Mouse (Mus musculus): Measurements from ENCODE around the gene Ncoa7. TPM values are rescaled to one million over a fixed set of nuclear protein-coding genes. Genes with fewer than 3 reads are reported as not detected.

Gene Ncoa7
- total and polyA plus RNA-seq, 3 experiments: 1.2 to 4.7 (median 3.4) TPM

- Histone ChIP-seq H3K4me1 (ENCODE audit: control insufficient read depth, insufficient read depth, low read length) (peaks cover 2% of the 10 kb centered on the region), H3K79me2 (replicated peaks; ENCODE audit: control insufficient read depth, insufficient read depth, low read length) (no peaks in the 10 kb centered on the region; the same call in 1 of the 2 replicates), H3K36me3 (ENCODE audit: control insufficient read depth, insufficient read depth, low read length) (no peaks in the 10 kb centered on the region), H3K27me3 (ENCODE audit: control insufficient read depth, insufficient read depth, low read length) (no peaks in the 10 kb centered on the region), H3K9ac (ENCODE audit: low read depth, low read length) (no peak overlapping the region), H3K27ac (no peak overlapping the region), H3K4me3 (no peak overlapping the region)
- no peak for DNase-seq
- no peak for TF ChIP-seq POLR2A (IDR thresholded peaks at IDR 0.05; ENCODE audit: insufficient read depth, low read depth, low read length)
- no peak for TF ChIP-seq EP300 (IDR thresholded peaks at IDR 0.05; ENCODE audit: insufficient read depth, low read depth, low read length)
- no peak for TF ChIP-seq CTCF (IDR thresholded peaks at IDR 0.05)
- intact Hi-C loops (cut with DNase I): no loop called here
- WGBS: 86% methylated on average over 1 of the region's 1 CpGs
These were observed 34.3 kb downstream of the Ncoa7 start for GRCm38 (mm10) chr10:30768820-30769219.

- peaks cover 2% of the 10 kb centered on the region for H3K4me1 ChIP-seq (ENCODE audit: control insufficient read depth, insufficient read depth, low read length)
- DNase-seq: peak; percentile 27 to 56
- WGBS: 75% methylated on average over 3 of the region's 3 CpGs
- H3K27me3 ChIP-seq (ENCODE audit: control insufficient read depth, insufficient read depth, low read length): no peaks in the 10 kb centered on the region
- no peaks in the 10 kb centered on the region for H3K36me3 ChIP-seq (ENCODE audit: control insufficient read depth, insufficient read depth, low read length)
- no peak overlapping the region for H3K9ac ChIP-seq (ENCODE audit: low read depth, low read length)
- no peak overlapping the region for H3K27ac ChIP-seq
- no peak overlapping the region for H3K4me3 ChIP-seq
- H3K79me2 ChIP-seq (replicated peaks; ENCODE audit: control insufficient read depth, insufficient read depth, low read length): no peaks in the 10 kb centered on the region; the same call in 1 of the 2 replicates
- intact Hi-C loops (cut with DNase I): no loop called here
- TF ChIP-seq EP300 (IDR thresholded peaks at IDR 0.05; ENCODE audit: insufficient read depth, low read depth, low read length): no peak
- TF ChIP-seq CTCF (IDR thresholded peaks at IDR 0.05): no peak
- TF ChIP-seq POLR2A (IDR thresholded peaks at IDR 0.05; ENCODE audit: insufficient read depth, low read depth, low read length): no peak
These were observed 34.9 kb downstream of the Ncoa7 start for GRCm38 (mm10) chr10:30768250-30768649.

GRCm38 (mm10) chr10:30763179-30763770 is 39.9 kb downstream of the Ncoa7 start:
- Histone ChIP-seq H3K27ac (no peak overlapping the region), H3K36me3 (ENCODE audit: control insufficient read depth, insufficient read depth, low read length) (no peaks in the 10 kb centered on the region), H3K27me3 (ENCODE audit: control insufficient read depth, insufficient read depth, low read length) (no peaks in the 10 kb centered on the region), H3K4me1 (ENCODE audit: control insufficient read depth, insufficient read depth, low read length) (no peaks in the 10 kb centered on the region), H3K9ac (ENCODE audit: low read depth, low read length) (no peak overlapping the region), H3K79me2 (replicated peaks; ENCODE audit: control insufficient read depth, insufficient read depth, low read length) (no peaks in the 10 kb centered on the region; the same call in 1 of the 2 replicates), H3K4me3 (no peak overlapping the region)
- TF ChIP-seq CTCF (IDR thresholded peaks at IDR 0.05) (no peak), POLR2A (IDR thresholded peaks at IDR 0.05; ENCODE audit: insufficient read depth, low read depth, low read length) (no peak), EP300 (IDR thresholded peaks at IDR 0.05; ENCODE audit: insufficient read depth, low read depth, low read length) (no peak)
- 60% methylated on average over 8 of the region's 8 CpGs for WGBS
- intact Hi-C loops (cut with DNase I): no loop called here
- DNase-seq: no peak

GRCm38 (mm10) chr10:30762284-30762964 is 40.7 kb downstream of the Ncoa7 start:
- Histone ChIP-seq H3K27me3 (ENCODE audit: control insufficient read depth, insufficient read depth, low read length) (no peaks in the 10 kb centered on the region), H3K79me2 (replicated peaks; ENCODE audit: control insufficient read depth, insufficient read depth, low read length) (no peaks in the 10 kb centered on the region; the same call in 1 of the 2 replicates), H3K4me1 (ENCODE audit: control insufficient read depth, insufficient read depth, low read length) (no peaks in the 10 kb centered on the region), H3K9ac (ENCODE audit: low read depth, low read length) (no peak overlapping the region), H3K4me3 (no peak overlapping the region), H3K27ac (no peak overlapping the region), H3K36me3 (ENCODE audit: control insufficient read depth, insufficient read depth, low read length) (no peaks in the 10 kb centered on the region)
- 91% methylated on average over 4 of the region's 4 CpGs for WGBS
- intact Hi-C loops (cut with DNase I): no loop called here
- no peak for DNase-seq
- TF ChIP-seq POLR2A (IDR thresholded peaks at IDR 0.05; ENCODE audit: insufficient read depth, low read depth, low read length) (no peak), EP300 (IDR thresholded peaks at IDR 0.05; ENCODE audit: insufficient read depth, low read depth, low read length) (no peak), CTCF (IDR thresholded peaks at IDR 0.05) (no peak)

GRCm38 (mm10) chr10:30759360-30760147 is 43.6 kb downstream of the Ncoa7 start:
- DNase-seq: no peak
- no peak overlapping the region for H3K9ac ChIP-seq (ENCODE audit: low read depth, low read length)
- WGBS: 89% methylated on average over 8 of the region's 8 CpGs
- H3K4me1 ChIP-seq (ENCODE audit: control insufficient read depth, insufficient read depth, low read length): no peaks in the 10 kb centered on the region
- no peak overlapping the region for H3K4me3 ChIP-seq
- no peaks in the 10 kb centered on the region for H3K27me3 ChIP-seq (ENCODE audit: control insufficient read depth, insufficient read depth, low read length)
- no peak for TF ChIP-seq POLR2A (IDR thresholded peaks at IDR 0.05; ENCODE audit: insufficient read depth, low read depth, low read length)
- TF ChIP-seq EP300 (IDR thresholded peaks at IDR 0.05; ENCODE audit: insufficient read depth, low read depth, low read length): no peak
- TF ChIP-seq CTCF (IDR thresholded peaks at IDR 0.05): no peak
- no peaks in the 10 kb centered on the region; the same call in 1 of the 2 replicates for H3K79me2 ChIP-seq (replicated peaks; ENCODE audit: control insufficient read depth, insufficient read depth, low read length)
- H3K36me3 ChIP-seq (ENCODE audit: control insufficient read depth, insufficient read depth, low read length): no peaks in the 10 kb centered on the region
- no peak overlapping the region for H3K27ac ChIP-seq
- intact Hi-C loops (cut with DNase I): no loop called here

All from heart, adult 2 months (tissue).